Mouse (Mus musculus) embryonic facial prominence, embryonic 11.5 days (tissue): ENCODE results near the gene BC030867. TPM values are rescaled to one million over a fixed set of nuclear protein-coding genes. Genes with fewer than 3 reads are reported as not detected.
A peak's percentile ranks its signal among the peaks of the same experiment; 100 is the strongest.

ENCODE experiments used
- ATAC-seq: fragments of 200-750 bp; cut with Nextera tagmentation; replicated peaks from 2 replicates; pipeline ENCODE4 v1.8.0; 2017; ENCODE audit warnings: low read depth; ENCODE audit not compliant: insufficient number of reproducible peaks, low FRiP score, low TSS enrichment
- DNase-seq: peaks from one replicate; pipeline ENCODE4 v3.0.0-alpha.2; 2015; ENCODE audit warnings: low spot score
- H3K27ac ChIP-seq: fragments of 300-500 bp; sonication (generic); replicated peaks from 2 replicates; pipeline ENCODE4 v1.5.1; 2014; ENCODE audit warnings: mild to moderate bottlenecking, low read depth, low read length, control low read depth
- H3K27me3 ChIP-seq: fragments of 300-500 bp; sonication (generic); 2 replicates; pipeline ENCODE4 v1.6.1; 2014; ENCODE audit warnings: mild to moderate bottlenecking, low read length, moderate library complexity, mixed read lengths; ENCODE audit not compliant: control insufficient read depth, insufficient read depth
- H3K36me3 ChIP-seq: fragments of 300-500 bp; sonication (generic); replicated peaks from 2 replicates; pipeline ENCODE4 v1.6.1; 2014; ENCODE audit warnings: low read depth, mild to moderate bottlenecking, low read length, moderate library complexity, mixed read lengths; ENCODE audit not compliant: control insufficient read depth, insufficient read depth
- H3K4me1 ChIP-seq: fragments of 300-500 bp; sonication (generic); 2 replicates; pipeline ENCODE4 v1.6.1; 2014; ENCODE audit warnings: low read length, mixed read lengths; ENCODE audit not compliant: control insufficient read depth, insufficient read depth
- H3K4me2 ChIP-seq: fragments of 300-500 bp; sonication (generic); 2 replicates; pipeline ENCODE4 v1.6.1; 2014; ENCODE audit warnings: low read depth, mild to moderate bottlenecking, control low read depth, low read length, moderate library complexity
- H3K4me3 ChIP-seq: fragments of 300-500 bp; sonication (generic); 2 replicates; pipeline ENCODE4 v1.5.1; 2014; ENCODE audit warnings: low read depth, low read length, control low read depth
- H3K9ac ChIP-seq: fragments of 300-500 bp; sonication (generic); replicated peaks from 2 replicates; pipeline ENCODE4 v1.6.1; 2014; ENCODE audit warnings: mild to moderate bottlenecking, control low read depth, low read length
- H3K9me3 ChIP-seq: fragments of 300-500 bp; sonication (generic); replicated peaks from 2 replicates; pipeline ENCODE4 v1.6.1; 2016; ENCODE audit warnings: mild to moderate bottlenecking, low read length, inconsistent platforms, mixed read lengths; ENCODE audit not compliant: control insufficient read depth
- WGBS: fragments of 180-500 bp; shearing (Covaris S2); extraction: QIAGEN DNeasy Blood & Tissue Kit; methylation state at CpG from one replicate; pipeline ENCODE4 v1.1.7; 2014; 5-methylcytosine and 5-hydroxymethylcytosine counted together
- microRNA-seq: library from miRNA; unstranded; fragments of <30 nt; microRNA quantifications from one replicate; pipeline ENCODE4, GENCODE M21; 2016; ENCODE audit warnings: borderline number of aligned reads
- polyA plus RNA-seq: library from polyadenylated mRNA; unstranded; fragments of >200 nt; fragmentation: Nextera tagmentation; extraction: Ambion mirVana; gene quantifications from 2 replicates; pipeline ENCODE4 v1.2.1, GENCODE M21; 2014

Gene BC030867
- polyA plus RNA-seq, 1 experiment from 2014 or later: 20.8 TPM

DNA sequence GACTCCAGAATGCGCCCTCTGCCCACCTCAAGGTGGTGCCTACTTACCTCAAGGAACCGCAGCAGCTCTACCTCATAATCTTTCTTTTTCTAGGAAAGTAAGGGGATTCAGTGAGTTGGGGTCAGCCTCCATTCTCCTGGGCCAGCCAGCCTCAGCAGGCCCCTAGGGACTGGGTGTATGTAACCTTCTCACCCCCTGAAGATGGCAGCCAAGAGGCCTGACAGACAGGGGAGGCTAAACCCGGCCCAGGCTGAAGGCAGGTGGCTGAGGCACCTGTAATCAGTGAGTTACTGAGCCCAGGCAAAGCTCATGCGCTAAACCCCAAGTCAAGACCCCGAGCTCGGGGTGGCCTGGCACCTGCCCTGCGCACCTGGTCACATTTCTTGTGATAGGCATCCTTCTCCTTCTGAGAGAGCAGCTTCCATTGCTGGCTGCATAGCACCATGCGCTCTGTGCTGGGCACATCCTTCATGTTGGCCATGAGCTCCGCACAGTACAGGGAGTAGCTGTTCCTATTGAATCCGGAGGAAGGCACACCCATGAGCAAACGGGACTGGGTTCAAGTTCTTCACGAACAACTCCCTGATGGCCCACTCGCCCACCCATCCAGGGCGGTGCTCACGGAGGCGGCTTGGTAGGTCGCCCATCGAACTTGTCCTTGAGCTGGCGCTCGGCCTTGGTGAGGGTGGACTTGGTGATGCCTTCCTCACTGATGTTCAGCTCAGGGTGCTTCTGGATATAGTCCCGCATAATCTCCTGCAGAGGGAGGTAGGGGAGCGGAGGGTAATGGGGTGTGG lies 61.3 kb downstream of the BC030867 start:
- H3K9me3 ChIP-seq: no peaks in the 10 kb centered on the region

DNA sequence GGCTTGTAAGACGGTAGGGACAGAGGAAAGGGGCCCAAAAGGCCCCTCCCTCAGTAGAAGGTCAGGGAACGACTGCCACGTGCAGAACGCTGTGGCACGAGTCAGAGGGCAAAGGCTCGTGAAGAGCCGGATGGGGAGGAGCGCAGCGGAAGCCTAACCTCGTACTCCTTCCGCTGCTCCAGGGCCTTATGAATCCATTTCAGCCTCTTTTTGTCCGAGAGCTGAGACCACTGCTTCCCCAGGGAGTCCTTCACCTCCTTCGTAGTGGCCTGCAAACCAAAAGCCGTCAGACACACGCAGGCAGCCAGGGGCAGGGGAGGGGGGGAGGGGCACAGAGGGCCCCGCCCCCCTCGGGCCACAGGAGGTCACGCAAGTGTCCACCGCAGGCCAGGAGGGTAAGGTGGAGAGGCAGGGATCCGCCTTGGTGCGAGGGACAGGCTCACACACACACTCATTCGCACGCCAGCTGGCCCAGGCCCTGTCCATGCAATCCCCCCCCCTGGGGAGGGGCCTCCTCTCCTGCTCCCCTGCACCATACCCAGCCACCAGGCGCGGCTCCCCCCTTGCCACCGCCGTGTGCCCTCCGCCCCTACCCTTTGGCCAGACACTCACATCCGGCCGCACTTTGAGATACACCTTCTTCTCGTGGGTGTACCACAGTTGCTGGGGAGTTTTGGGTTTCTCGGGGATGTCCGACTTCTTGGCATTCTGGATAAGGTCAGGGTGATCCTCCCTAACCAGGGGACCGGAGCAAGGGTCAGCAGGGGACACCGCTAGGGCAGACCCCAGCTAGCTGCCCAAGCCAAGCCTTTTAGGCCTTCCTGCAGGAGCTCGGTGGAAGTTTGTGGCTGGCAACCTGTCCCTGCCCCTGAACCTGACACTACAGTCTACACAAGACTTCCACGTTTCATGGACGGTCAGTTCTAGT lies 62.4 kb downstream of the BC030867 start:
- no peak for DNase-seq
- H3K27me3 ChIP-seq: no peaks in the 10 kb centered on the region
- H3K9ac ChIP-seq: peak overlapping the region; percentile 9
- H3K4me1 ChIP-seq: peaks cover 9% of the 10 kb centered on the region
- 32% methylated on average over 38 of the region's 38 CpGs for WGBS
- no peak overlapping the region for H3K27ac ChIP-seq
- H3K4me2 ChIP-seq: no peak overlapping the region
- H3K36me3 ChIP-seq: peaks cover 8% of the 10 kb centered on the region; the same call in 1 of the 2 replicates
- H3K9me3 ChIP-seq: no peaks in the 10 kb centered on the region
- ATAC-seq: no peak
- H3K4me3 ChIP-seq: no peak overlapping the region

More for the DNA sequence above, 61.3 kb downstream of the BC030867 start:
- 89% methylated on average over 22 of the region's 22 CpGs for WGBS
- ATAC-seq: no peak
- no peak for DNase-seq
- no peak overlapping the region for H3K27ac ChIP-seq
- H3K4me2 ChIP-seq: peak overlapping the region; percentile 32; the same call in 1 of the 2 replicates
- H3K4me3 ChIP-seq: peak overlapping the region; percentile 23
- H3K9ac ChIP-seq: peak overlapping the region; percentile 19
- H3K27me3 ChIP-seq: no peaks in the 10 kb centered on the region
- H3K4me1 ChIP-seq: peaks cover 5% of the 10 kb centered on the region
- H3K36me3 ChIP-seq: peaks cover 8% of the 10 kb centered on the region; the same call in 1 of the 2 replicates

DNA sequence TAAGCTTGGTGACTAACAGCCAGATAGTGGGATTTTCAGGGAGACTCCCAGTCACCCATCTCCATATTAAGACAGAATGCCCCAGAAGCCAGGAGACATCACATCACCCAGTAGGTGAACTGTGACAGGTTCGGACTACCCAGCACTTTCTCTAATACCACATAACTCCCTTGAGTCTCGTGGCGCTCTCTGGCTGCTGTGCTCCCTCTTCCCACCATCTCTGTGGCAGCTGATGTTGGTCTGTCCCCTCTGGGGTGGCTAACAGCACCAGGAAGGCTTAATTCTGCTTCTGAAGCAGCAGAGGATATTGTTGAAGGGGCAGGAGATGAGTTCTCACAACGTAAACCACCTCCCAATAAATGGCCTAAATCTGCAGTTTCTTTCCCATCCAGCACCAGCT lies 63.3 kb downstream of the BC030867 start:
- no peak overlapping the region for H3K27ac ChIP-seq
- peaks cover 7% of the 10 kb centered on the region; the same call in 1 of the 2 replicates for H3K36me3 ChIP-seq
- H3K9me3 ChIP-seq: no peaks in the 10 kb centered on the region
- no peak overlapping the region for H3K4me2 ChIP-seq
- 71% methylated on average over 4 of the region's 4 CpGs for WGBS
- no peak overlapping the region for H3K4me3 ChIP-seq
- H3K27me3 ChIP-seq: no peaks in the 10 kb centered on the region
- no peak for DNase-seq
- no peak overlapping the region for H3K9ac ChIP-seq
- ATAC-seq: no peak
- H3K4me1 ChIP-seq: peaks cover 10% of the 10 kb centered on the region

DNA sequence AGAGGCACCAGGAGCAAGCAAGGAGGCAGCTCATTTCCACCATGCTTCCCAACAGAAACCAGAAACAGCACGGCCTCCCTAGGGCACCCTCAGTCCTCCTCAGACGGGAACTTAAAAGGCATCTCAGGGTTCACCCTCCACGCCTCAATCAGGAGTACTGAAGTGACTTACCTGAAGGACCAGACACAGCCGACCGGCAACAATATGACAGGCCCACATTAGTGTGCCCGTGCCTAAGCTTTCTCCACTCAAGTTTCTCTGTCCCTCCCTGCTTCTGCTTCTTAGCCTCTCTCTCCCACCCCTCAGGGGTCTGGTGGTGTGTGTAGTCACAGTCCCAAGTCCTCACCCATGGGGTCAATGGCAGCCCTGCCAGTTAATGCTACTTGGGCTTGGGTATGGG lies 63.9 kb downstream of the BC030867 start:
- Histone ChIP-seq H3K4me3 (no peak overlapping the region), H3K4me1 (peaks cover 10% of the 10 kb centered on the region), H3K36me3 (peaks cover 3% of the 10 kb centered on the region; the same call in 1 of the 2 replicates), H3K27me3 (no peaks in the 10 kb centered on the region), H3K9me3 (no peaks in the 10 kb centered on the region), H3K27ac (no peak overlapping the region), H3K9ac (no peak overlapping the region), H3K4me2 (no peak overlapping the region)
- DNase-seq (no peak), ATAC-seq (no peak)
- 83% methylated on average over 6 of the region's 6 CpGs for WGBS

DNA sequence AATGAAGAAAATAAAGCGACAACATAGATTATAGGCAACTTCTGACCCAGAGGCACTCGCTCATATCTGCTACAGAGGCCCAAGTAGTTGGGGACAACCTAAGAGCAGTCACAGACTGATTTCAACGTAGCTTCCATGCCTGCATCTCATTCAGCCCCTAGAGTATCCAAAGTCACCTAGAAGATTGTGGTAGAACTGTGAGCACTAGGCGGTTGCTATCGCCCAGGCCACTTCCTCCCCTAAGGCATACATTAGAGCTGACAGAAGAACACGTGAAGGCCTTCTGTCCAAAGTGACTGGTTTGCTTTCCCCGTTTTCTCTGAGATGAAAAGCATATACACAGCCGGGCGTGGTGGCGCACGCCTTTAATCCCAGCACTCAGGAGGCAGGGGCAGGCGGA lies 65.6 kb downstream of the BC030867 start:
- no peaks in the 10 kb centered on the region; the same call in 1 of the 2 replicates for H3K36me3 ChIP-seq
- H3K9me3 ChIP-seq: no peaks in the 10 kb centered on the region
- no peak overlapping the region for H3K27ac ChIP-seq
- DNase-seq: no peak
- H3K4me3 ChIP-seq: no peak overlapping the region
- H3K27me3 ChIP-seq: no peaks in the 10 kb centered on the region
- WGBS: 88% methylated on average over 12 of the region's 12 CpGs
- no peak overlapping the region for H3K9ac ChIP-seq
- ATAC-seq: no peak
- H3K4me2 ChIP-seq: no peak overlapping the region
- H3K4me1 ChIP-seq: peaks cover 10% of the 10 kb centered on the region

Small RNA genes within 50 kb of the gene (microRNA-seq; reads per million reads assigned to microRNA genes)
- gene Mir8101: not detected

Other genes with a start within 250 kb of the BC030867 start
- gene Mpp3, start 220.4 kb upstream of the BC030867 start, polyA plus RNA-seq: 6.3 and 6.8 TPM in 2 replicates
- 0.17 and 0.32 TPM in 2 replicates for gene Cd300lg, start 207.4 kb upstream of the BC030867 start, polyA plus RNA-seq
- 7.4 and 9.1 TPM in 2 replicates for gene Mpp2, start 160.4 kb upstream of the BC030867 start, polyA plus RNA-seq
- not detected in 2 replicates for gene Ppy, start 147.6 kb upstream of the BC030867 start, polyA plus RNA-seq
- gene Pyy, start 141.1 kb upstream of the BC030867 start, polyA plus RNA-seq: not detected in 2 replicates
- gene Nags, start 103.4 kb upstream of the BC030867 start, polyA plus RNA-seq: not detected in 2 replicates
- gene Tmem101, start 92.5 kb upstream of the BC030867 start, polyA plus RNA-seq: 37.0 and 37.8 TPM in 2 replicates
- gene Lsm12, start 63.6 kb upstream of the BC030867 start, polyA plus RNA-seq: 71.3 and 76.5 TPM in 2 replicates
- gene G6pc3, start 59.3 kb upstream of the BC030867 start, polyA plus RNA-seq: 33.3 and 37.1 TPM in 2 replicates
- 21.9 and 24.0 TPM in 2 replicates for gene Hdac5, start 18.7 kb upstream of the BC030867 start, polyA plus RNA-seq
- gene Asb16, start 19.9 kb downstream of the BC030867 start, polyA plus RNA-seq: 0.11 TPM in 1 of 2 replicates, not detected in the other
- gene Tmub2, start 36.0 kb downstream of the BC030867 start, polyA plus RNA-seq: 40.9 and 50.1 TPM in 2 replicates
- 15.1 and 17.3 TPM in 2 replicates for gene Atxn7l3, start 47.7 kb downstream of the BC030867 start, polyA plus RNA-seq
- gene Ubtf, start 70.9 kb downstream of the BC030867 start, polyA plus RNA-seq: 81.0 and 84.5 TPM in 2 replicates
- 25.8 and 28.5 TPM in 2 replicates for gene Slc4a1, start 117.3 kb downstream of the BC030867 start, polyA plus RNA-seq
- 11.8 and 12.1 TPM in 2 replicates for gene Rundc3a, start 144.5 kb downstream of the BC030867 start, polyA plus RNA-seq
- gene Slc25a39, start 159.1 kb downstream of the BC030867 start, polyA plus RNA-seq: 168 and 185 TPM in 2 replicates
- gene Grn, start 181.4 kb downstream of the BC030867 start, polyA plus RNA-seq: 38.8 and 52.0 TPM in 2 replicates
- 8.6 and 8.8 TPM in 2 replicates for gene Fam171a2, start 198.8 kb downstream of the BC030867 start, polyA plus RNA-seq
- 4.4 and 4.5 TPM in 2 replicates for gene Itga2b, start 221.2 kb downstream of the BC030867 start, polyA plus RNA-seq